In the genomic region with DNA sequence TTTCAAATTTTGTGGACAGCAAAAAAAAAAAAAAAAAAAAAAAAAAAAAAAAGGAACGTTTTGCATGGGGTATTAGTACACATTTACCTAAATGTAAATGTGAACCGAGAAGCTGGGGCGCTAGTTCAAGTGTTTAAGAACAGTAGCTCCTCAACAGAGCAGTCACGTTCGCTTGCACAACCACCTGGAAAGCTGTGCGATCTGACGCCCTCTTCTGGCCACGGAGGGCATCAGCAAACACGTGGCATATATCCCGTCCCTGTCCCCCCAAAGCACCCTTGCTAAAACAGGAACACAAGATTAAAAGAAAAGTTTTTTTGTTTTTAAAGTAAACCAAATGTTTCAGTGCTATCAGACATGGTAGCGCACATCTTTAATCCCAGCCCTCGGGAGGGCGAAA, we compare ENCODE assay signal across 8 mouse cellular contexts. TPM values are rescaled to one million over a fixed set of nuclear protein-coding genes. Genes with fewer than 3 reads are reported as not detected.
DNase-seq lines count a peak whose midpoint lies in the region; ATAC-seq and TF ChIP-seq lines count a peak whose summit lies in the region.

No protein-coding gene starts in this region.

- peak overlapping the region; percentile 64 for H3K4me2 ChIP-seq in limb, embryonic 15.5 days
- peak overlapping the region; percentile 73 for H3K4me2 ChIP-seq in midbrain, embryonic 15.5 days

- H3K9ac ChIP-seq in limb, embryonic 15.5 days = peak overlapping the region; percentile 72
- peak overlapping the region; percentile 79 for H3K9ac ChIP-seq in midbrain, embryonic 15.5 days

- no peaks in the 10 kb centered on the region for H3K9me3 ChIP-seq in limb, embryonic 15.5 days
- H3K9me3 ChIP-seq in midbrain, embryonic 15.5 days = no peaks in the 10 kb centered on the region

- no peak for ATAC-seq in limb, embryonic 15.5 days (ENCODE audit: insufficient number of reproducible peaks, low FRiP score, low TSS enrichment, low read depth)
- ATAC-seq in midbrain, embryonic 15.5 days (replicated peaks) = no peak

- DNase-seq in adrenal gland, adult (ENCODE audit: inconsistent age in 2 of 2, low spot score in 1 of 2) = peak; percentile 42 to 65
- no peak for DNase-seq in adrenal gland, adult 2 months
- peak; percentile 79 for DNase-seq in ES-CJ7 (ENCODE audit: low read depth, low spot score)
- DNase-seq in embryo, embryonic 10.5 days (ENCODE audit: low spot score) = peak; percentile 57
- peak; percentile 20 to 55 for DNase-seq in heart, postnatal 10 days
- DNase-seq in thymus, adult 2 months = peak; percentile 46

- peaks cover 18% of the 10 kb centered on the region for H3K36me3 ChIP-seq in limb, embryonic 15.5 days
- H3K36me3 ChIP-seq in midbrain, embryonic 15.5 days (replicated peaks) = peaks cover 8% of the 10 kb centered on the region; the same call in 1 of the 2 replicates
- peaks cover 8% of the 10 kb centered on the region; the same call in 1 of the 2 replicates for H3K36me3 ChIP-seq in thymus, adult 2 months (ENCODE audit: control insufficient read depth, insufficient read depth, low read length)

- intact Hi-C loops in heart, postnatal 10 days (cut with DNase I) = loop anchor here (2.0 kb wide), 1 partner anchor 23 kb away; the partner anchor contains the start of genes Bag1 and Chmp5

- TF ChIP-seq POLR2A in thymus, adult 2 months (IDR thresholded peaks at IDR 0.05; ENCODE audit: control insufficient read depth, extremely low read depth, insufficient read depth, low read length, poor library complexity) = no peak

- peak overlapping the region; percentile 98 for H3K4me3 ChIP-seq in limb, embryonic 15.5 days
- H3K4me3 ChIP-seq in midbrain, embryonic 15.5 days = peak overlapping the region; percentile 98
- no peak overlapping the region for H3K4me3 ChIP-seq in thymus, adult 2 months (ENCODE audit: control insufficient read depth, insufficient read depth, low read length)

- peak; percentile 65; the same call in 1 of the 2 replicates for TF ChIP-seq CTCF in thymus, adult 2 months (IDR thresholded peaks at IDR 0.05; ENCODE audit: borderline replicate concordance, control insufficient read depth, extremely low read depth, insufficient read depth, low read length, poor library complexity)

- WGBS in limb, embryonic 15.5 days = 23% methylated on average over 13 of the region's 13 CpGs
- 25% methylated on average over 13 of the region's 13 CpGs for WGBS in midbrain, embryonic 15.5 days
- 28% methylated on average over 13 of the region's 13 CpGs for WGBS in thymus, adult 2 months

- no peaks in the 10 kb centered on the region for H3K27me3 ChIP-seq in limb, embryonic 15.5 days
- H3K27me3 ChIP-seq in midbrain, embryonic 15.5 days (replicated peaks) = no peaks in the 10 kb centered on the region
- H3K27me3 ChIP-seq in thymus, adult 2 months (ENCODE audit: control insufficient read depth, insufficient read depth, low read length) = no peaks in the 10 kb centered on the region

- H3K27ac ChIP-seq in limb, embryonic 15.5 days = peak overlapping the region; percentile 95
- H3K27ac ChIP-seq in midbrain, embryonic 15.5 days = peak overlapping the region; percentile 95; the same call in 1 of the 2 replicates
- H3K27ac ChIP-seq in thymus, adult 2 months (ENCODE audit: control insufficient read depth, insufficient read depth, low read length) = no peak overlapping the region

- H3K4me1 ChIP-seq in limb, embryonic 15.5 days = peaks cover 16% of the 10 kb centered on the region
- H3K4me1 ChIP-seq in midbrain, embryonic 15.5 days = peaks cover 24% of the 10 kb centered on the region
- 0 out of 2 replicates have a peak, but pooled peaks cover 4% of the 10 kb centered on the region for H3K4me1 ChIP-seq in thymus, adult 2 months (replicated peaks; ENCODE audit: control insufficient read depth, insufficient read depth, low read length)

RNA-seq across cellular contexts. Expression of gene Nfx1, which starts 1.0 kb away (rescaled TPM):
- 10 to 100 TPM; 66.1 to 93.2 TPM for total RNA-seq in adrenal gland, adult 2 months (2021)
- polyA plus RNA-seq in adrenal gland, adult 2 months (2012; rRNA removed) = 23.7 and 31.0 TPM in 2 replicates
- total RNA-seq in heart, postnatal 10 days (2021) = 10 to 100 TPM; 27.7 to 30.5 TPM
- 85.5 and 85.9 TPM in 2 replicates for polyA plus RNA-seq in limb, embryonic 15.5 days (2015; fragmentation: Nextera tagmentation; extraction: Ambion mirVana)
- 110 and 121 TPM in 2 replicates for polyA plus RNA-seq in midbrain, embryonic 15.5 days (2015; fragmentation: Nextera tagmentation; extraction: Ambion mirVana)
- 39.4 and 43.4 TPM in 2 replicates for polyA plus RNA-seq in thymus, adult 2 months (2012; rRNA removed)

RNA-seq across cellular contexts. Expression of gene Chmp5, which starts 23.5 kb away (rescaled TPM):
- total RNA-seq in adrenal gland, adult 2 months (2021) = 100 to 1,000 TPM; 101 to 104 TPM
- 4.1 and 4.5 TPM in 2 replicates for polyA plus RNA-seq in adrenal gland, adult 2 months (2012; rRNA removed)
- 10 to 100 TPM; 38.9 to 43.7 TPM for total RNA-seq in heart, postnatal 10 days (2021)
- polyA plus RNA-seq in limb, embryonic 15.5 days (2015; fragmentation: Nextera tagmentation; extraction: Ambion mirVana) = 116 and 119 TPM in 2 replicates
- polyA plus RNA-seq in midbrain, embryonic 15.5 days (2015; fragmentation: Nextera tagmentation; extraction: Ambion mirVana) = 150 and 156 TPM in 2 replicates
- polyA plus RNA-seq in thymus, adult 2 months (2012; rRNA removed) = 12.5 and 16.9 TPM in 2 replicates

RNA-seq across cellular contexts. Expression of gene Bag1, which starts 23.6 kb away (rescaled TPM):
- total RNA-seq in adrenal gland, adult 2 months (2021) = 100 to 1,000 TPM; 274 to 368 TPM
- 268 and 567 TPM in 2 replicates for polyA plus RNA-seq in adrenal gland, adult 2 months (2012; rRNA removed)
- 100 to 1,000 TPM; 202 to 209 TPM for total RNA-seq in heart, postnatal 10 days (2021)
- 210 and 218 TPM in 2 replicates for polyA plus RNA-seq in limb, embryonic 15.5 days (2015; fragmentation: Nextera tagmentation; extraction: Ambion mirVana)
- 173 and 181 TPM in 2 replicates for polyA plus RNA-seq in midbrain, embryonic 15.5 days (2015; fragmentation: Nextera tagmentation; extraction: Ambion mirVana)
- polyA plus RNA-seq in thymus, adult 2 months (2012; rRNA removed) = 94.5 and 166 TPM in 2 replicates

RNA-seq across cellular contexts. Expression of gene Spink4, which starts 51.9 kb away (rescaled TPM):
- total RNA-seq in adrenal gland, adult 2 months (2021) = 100 to 1,000 TPM in 1 of 2 experiments, not detected in 1; 112 TPM
- polyA plus RNA-seq in adrenal gland, adult 2 months (2012; rRNA removed) = 6.3 and 15.7 TPM in 2 replicates
- 1 to 10 TPM; 1.1 to 2.1 TPM for total RNA-seq in heart, postnatal 10 days (2021)
- not detected in 2 replicates for polyA plus RNA-seq in limb, embryonic 15.5 days (2015; fragmentation: Nextera tagmentation; extraction: Ambion mirVana)
- polyA plus RNA-seq in midbrain, embryonic 15.5 days (2015; fragmentation: Nextera tagmentation; extraction: Ambion mirVana) = not detected in 2 replicates
- polyA plus RNA-seq in thymus, adult 2 months (2012; rRNA removed) = 7.1 and 15.8 TPM in 2 replicates
